Mouse (Mus musculus) bone marrow macrophage, adult 2 months (primary cell): Measurements from ENCODE around the gene Rps28. TPM values are rescaled to one million over a fixed set of nuclear protein-coding genes. Genes with fewer than 3 reads are reported as not detected.

Experiments
- H3K27ac ChIP-seq: 2 replicates; pipeline ENCODE4 v1.5.1; 2012; ENCODE audit warnings: low read depth, low read length; ENCODE audit not compliant: insufficient read depth
- H3K4me1 ChIP-seq: 2 replicates; pipeline ENCODE4 v1.6.1; 2012; ENCODE audit warnings: low read length; ENCODE audit not compliant: control insufficient read depth, insufficient read depth
- H3K4me3 ChIP-seq: 2 replicates; pipeline ENCODE4 v1.5.1; 2012; ENCODE audit warnings: mild to moderate bottlenecking, low read length, moderate library complexity; ENCODE audit not compliant: insufficient read depth
- CTCF ChIP-seq: IDR thresholded peaks from 2 replicates; pipeline ENCODE4 v1.5.1; 2012; ENCODE audit warnings: low read depth, mild to moderate bottlenecking, low read length, moderate library complexity
- POLR2A ChIP-seq: IDR thresholded peaks from 2 replicates; pipeline ENCODE4 v1.6.1; 2012; ENCODE audit warnings: mild to moderate bottlenecking, low read depth, low read length, borderline replicate concordance
- polyA plus RNA-seq: library from polyadenylated mRNA; stranded (reverse); fragments of >200 nt; gene quantifications from 2 replicates; pipeline ENCODE4 v1.2.4, GENCODE M21; 2012; ENCODE audit not compliant: missing spikeins, insufficient read depth, insufficient read length

Gene Rps28
- polyA plus RNA-seq, 1 experiment, result 1,369 TPM

DNA sequence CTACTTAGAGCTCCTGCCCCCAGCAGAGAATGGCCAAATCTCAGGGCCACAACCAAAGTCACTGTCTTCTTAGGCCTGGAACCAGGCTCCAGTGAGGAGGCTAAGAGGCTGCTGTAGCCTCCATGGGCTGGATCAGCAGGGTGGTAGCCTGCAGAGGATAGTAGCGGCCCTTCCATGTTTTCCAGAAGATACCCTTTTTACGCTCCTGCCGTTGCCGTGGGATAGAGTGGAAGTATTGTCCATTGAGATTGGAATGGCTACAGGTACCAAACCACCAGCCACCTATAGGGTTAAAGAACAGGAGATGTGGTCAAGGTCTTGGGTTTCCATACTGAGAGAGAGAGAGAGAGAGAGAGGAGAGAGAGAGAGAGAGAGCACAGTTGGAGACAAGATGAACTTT is 49.1 kb downstream of the Rps28 start:
- TF ChIP-seq CTCF (no peak), POLR2A (no peak)
- peaks cover 18% of the 10 kb centered on the region for H3K4me1 ChIP-seq
- no peak overlapping the region for H3K27ac ChIP-seq
- no peak overlapping the region for H3K4me3 ChIP-seq

DNA sequence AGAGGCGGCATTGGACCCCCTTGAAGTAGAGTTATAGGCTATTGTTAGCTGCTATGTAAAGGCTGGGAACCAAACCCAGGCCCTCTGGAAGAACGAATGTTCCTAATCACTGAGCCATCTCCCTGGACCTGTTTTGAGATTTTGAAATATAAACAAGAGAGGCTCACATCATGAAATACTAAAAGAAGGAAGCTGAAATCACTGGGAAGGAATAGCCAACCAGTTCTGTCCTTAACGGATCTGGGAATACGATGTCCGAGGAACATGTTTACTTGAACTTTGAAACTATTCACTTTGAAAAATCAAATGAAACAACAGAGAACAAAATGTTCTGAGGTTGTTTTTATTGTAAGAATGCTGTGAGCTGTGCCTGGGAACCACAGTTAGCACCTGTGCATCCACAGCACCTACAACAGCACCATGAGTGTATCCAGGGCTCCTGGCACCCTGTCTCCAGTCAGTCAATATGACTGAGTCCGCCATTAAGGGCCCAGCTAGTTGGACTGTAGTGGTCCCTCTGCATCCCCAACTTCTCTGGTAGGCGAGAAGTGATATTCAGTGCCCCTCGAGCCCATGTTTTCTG is 49.7 kb downstream of the Rps28 start:
- no peak overlapping the region for H3K4me3 ChIP-seq
- TF ChIP-seq POLR2A (no peak), CTCF (no peak)
- peaks cover 14% of the 10 kb centered on the region for H3K4me1 ChIP-seq
- H3K27ac ChIP-seq, result no peak overlapping the region

DNA sequence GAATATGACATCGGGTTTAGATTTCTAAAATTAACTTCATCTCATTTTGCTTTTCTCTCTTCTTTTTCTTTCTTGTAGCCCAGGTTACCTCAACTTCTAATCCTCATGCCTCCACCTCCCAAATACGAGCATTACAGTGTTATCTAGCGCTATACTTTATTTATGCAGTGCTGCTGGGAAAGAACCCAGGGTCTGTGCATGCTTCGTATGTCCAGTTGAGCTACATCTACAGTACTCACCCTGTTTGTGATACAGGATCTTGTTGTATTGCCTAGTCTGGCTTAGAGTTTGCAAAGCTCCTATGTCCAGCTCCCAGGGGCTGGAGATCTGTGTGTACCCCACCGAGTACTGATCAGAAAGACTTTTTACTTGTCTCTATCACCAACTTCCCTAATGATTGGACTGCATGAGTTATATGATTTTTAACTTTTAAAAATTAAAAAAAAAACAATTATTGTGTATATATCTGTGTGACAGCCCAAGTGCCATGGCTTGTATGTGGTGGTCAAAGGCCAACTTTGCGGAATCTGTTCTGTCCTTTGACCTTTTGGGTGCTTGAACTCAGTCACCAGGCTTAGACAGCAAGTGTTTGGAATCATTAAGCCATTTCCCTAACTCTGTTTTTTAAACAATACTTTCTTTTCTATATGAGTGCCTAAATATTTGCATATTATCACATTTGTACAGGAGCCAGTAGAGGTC is 50.3 kb downstream of the Rps28 start:
- Histone ChIP-seq H3K4me1 (peaks cover 7% of the 10 kb centered on the region), H3K4me3 (no peak overlapping the region), H3K27ac (no peak overlapping the region)
- TF ChIP-seq CTCF (no peak), POLR2A (no peak)

DNA sequence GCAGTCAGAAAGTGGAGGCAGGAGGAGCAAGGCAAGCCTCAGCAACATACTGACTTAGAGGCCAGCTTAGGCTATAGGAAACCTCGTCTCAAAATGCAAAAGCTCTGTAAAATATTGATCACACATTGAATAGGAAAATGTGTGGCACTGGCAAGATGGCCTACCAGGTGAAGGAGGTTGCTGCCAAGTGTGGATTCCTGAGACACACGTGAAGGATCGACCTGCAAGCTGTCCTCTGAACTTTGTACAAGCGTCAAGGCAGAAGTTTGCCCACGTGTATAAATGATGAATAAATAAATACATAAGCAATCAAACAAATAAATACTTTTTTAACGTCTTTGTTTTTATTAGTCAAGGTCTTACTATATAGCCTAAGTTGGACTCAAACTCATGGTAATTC is 50.9 kb downstream of the Rps28 start:
- Histone ChIP-seq H3K4me1 (peaks cover 2% of the 10 kb centered on the region; the same call in 1 of the 2 replicates), H3K4me3 (no peak overlapping the region), H3K27ac (no peak overlapping the region)
- no peak for TF ChIP-seq CTCF
- no peak for TF ChIP-seq POLR2A

DNA sequence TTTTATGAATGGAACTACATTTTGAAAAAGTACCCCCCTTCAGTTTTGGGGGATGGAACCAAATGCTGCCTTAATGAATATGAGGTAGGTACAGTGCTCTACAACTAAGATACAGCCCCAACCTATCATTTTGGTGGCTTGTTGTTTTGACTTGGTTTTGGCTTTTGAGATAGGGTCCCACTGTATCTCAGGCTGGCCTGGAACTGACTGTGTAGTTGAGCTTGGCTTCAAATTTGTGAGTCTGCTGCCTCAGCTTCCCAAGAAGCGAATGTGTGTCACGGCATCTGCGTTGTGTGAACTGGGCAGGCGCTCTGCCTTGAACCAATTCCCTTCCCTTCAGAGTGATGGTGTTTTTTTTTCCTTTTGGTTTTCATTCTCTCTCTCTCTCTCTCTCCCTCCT is 52.7 kb downstream of the Rps28 start:
- TF ChIP-seq POLR2A (no peak), CTCF (no peak)
- peaks cover 4% of the 10 kb centered on the region for H3K4me1 ChIP-seq
- no peak overlapping the region for H3K27ac ChIP-seq
- no peak overlapping the region for H3K4me3 ChIP-seq

Other genes with a start within 250 kb of the Rps28 start
- 52.9 and 55.6 TPM in 2 replicates for gene Zfp414, start 195.5 kb downstream of the Rps28 start, polyA plus RNA-seq
- 5.3 TPM in 1 of 2 replicates, not detected in the other for gene Pram1, start 186.5 kb downstream of the Rps28 start, polyA plus RNA-seq
- 320 and 384 TPM in 2 replicates for gene Hnrnpm, start 137.7 kb downstream of the Rps28 start, polyA plus RNA-seq
- gene March2, start 105.9 kb downstream of the Rps28 start, polyA plus RNA-seq, result 61.3 and 62.9 TPM in 2 replicates
- 128 TPM in 2 replicates for gene Rab11b, start 64.0 kb downstream of the Rps28 start, polyA plus RNA-seq
- gene Angptl4, start 42.7 kb downstream of the Rps28 start, polyA plus RNA-seq, result 8.4 and 11.0 TPM in 2 replicates
- 27.5 and 33.3 TPM in 2 replicates for gene Kank3, start 14.0 kb downstream of the Rps28 start, polyA plus RNA-seq
- gene Ndufa7, start within 50 bp of the Rps28 start, polyA plus RNA-seq, result 197 and 199 TPM in 2 replicates
- gene Cd320, start 18.5 kb upstream of the Rps28 start, polyA plus RNA-seq, result 4.4 TPM in 2 replicates
- not detected in 2 replicates for gene Gm7029, start 49.3 kb upstream of the Rps28 start, polyA plus RNA-seq
- 35.5 and 36.3 TPM in 2 replicates for gene Kifc1, start 66.1 kb upstream of the Rps28 start, polyA plus RNA-seq
- 3.5 and 6.4 TPM in 2 replicates for gene Platr17, start 80.6 kb upstream of the Rps28 start, polyA plus RNA-seq
- gene Daxx, start 84.9 kb upstream of the Rps28 start, polyA plus RNA-seq, result 58.1 and 69.3 TPM in 2 replicates
- gene Tapbp, start 91.3 kb upstream of the Rps28 start, polyA plus RNA-seq, result 389 and 454 TPM in 2 replicates
- gene Zbtb22, start 91.3 kb upstream of the Rps28 start, polyA plus RNA-seq, result 21.8 and 24.0 TPM in 2 replicates
- 209 and 216 TPM in 2 replicates for gene Rgl2, start 105.0 kb upstream of the Rps28 start, polyA plus RNA-seq
- 54.1 and 54.9 TPM in 2 replicates for gene Pfdn6, start 115.8 kb upstream of the Rps28 start, polyA plus RNA-seq
- gene Wdr46, start 116.1 kb upstream of the Rps28 start, polyA plus RNA-seq, result 10.1 and 10.2 TPM in 2 replicates
- gene B3galt4, start 126.9 kb upstream of the Rps28 start, polyA plus RNA-seq, result 8.3 and 8.7 TPM in 2 replicates
- 41.3 and 49.7 TPM in 2 replicates for gene Vps52, start 131.2 kb upstream of the Rps28 start, polyA plus RNA-seq
- gene Rps18, start 131.4 kb upstream of the Rps28 start, polyA plus RNA-seq, result 1,144 and 1,230 TPM in 2 replicates
- 2,635 and 2,812 TPM in 2 replicates for gene H2-K1, start 175.8 kb upstream of the Rps28 start, polyA plus RNA-seq
- gene Ring1, start 200.1 kb upstream of the Rps28 start, polyA plus RNA-seq, result 22.8 and 22.9 TPM in 2 replicates
- gene H2-Ke6, start 203.5 kb upstream of the Rps28 start, polyA plus RNA-seq, result 64.2 and 78.0 TPM in 2 replicates
- 62.3 and 70.1 TPM in 2 replicates for gene Slc39a7, start 207.1 kb upstream of the Rps28 start, polyA plus RNA-seq
- gene Rxrb, start 207.2 kb upstream of the Rps28 start, polyA plus RNA-seq, result 50.2 and 51.9 TPM in 2 replicates
- 0.51 and 0.61 TPM in 2 replicates for gene Col11a2, start 214.9 kb upstream of the Rps28 start, polyA plus RNA-seq